Mouse (Mus musculus) layer of hippocampus, adult 9-10 months (tissue): ENCODE measurements around the gene Tmem200b.

ENCODE experiments used
- DNase-seq: peaks from one replicate; pipeline ENCODE4 v3.0.0; 2022; ENCODE audit warnings: low spot score

Tmem200b gene

GRCm38 (mm10) chr4:131921461-131922346, at the start of gene Tmem200b:
TSS of gene Tmem200b (plus strand) at chr4:131921771.
- no peak for DNase-seq

GRCm38 (mm10) chr4:131872672-131873292, 48.8 kb upstream of the Tmem200b start:
- no peak for DNase-seq

- peak; percentile 48 for DNase-seq
Observed at GRCm38 (mm10) chr4:131873293-131874168, 48.0 kb upstream of the Tmem200b start, which contains the start of gene Srsf4. TSS of gene Srsf4 (plus strand) at chr4:131873617.

- DNase-seq = no peak
Observed at GRCm38 (mm10) chr4:131874169-131874536, 47.4 kb upstream of the Tmem200b start.

- no peak for DNase-seq
Observed at GRCm38 (mm10) chr4:131874567-131874966, 47.0 kb upstream of the Tmem200b start.

- no peak for DNase-seq
Observed at GRCm38 (mm10) chr4:131875242-131875641, 46.3 kb upstream of the Tmem200b start.

- no peak for DNase-seq
Observed at GRCm38 (mm10) chr4:131876836-131877235, 44.7 kb upstream of the Tmem200b start.

GRCm38 (mm10) chr4:131879692-131880091, 41.9 kb upstream of the Tmem200b start:
- DNase-seq = no peak

- DNase-seq = no peak
Observed at GRCm38 (mm10) chr4:131881306-131881705, 40.3 kb upstream of the Tmem200b start.

- DNase-seq = no peak
Observed at GRCm38 (mm10) chr4:131883571-131883970, 38.0 kb upstream of the Tmem200b start.

GRCm38 (mm10) chr4:131885376-131885775, 36.2 kb upstream of the Tmem200b start:
- DNase-seq = no peak

GRCm38 (mm10) chr4:131888564-131888963, 33.0 kb upstream of the Tmem200b start:
- no peak for DNase-seq

GRCm38 (mm10) chr4:131890692-131891091, 30.9 kb upstream of the Tmem200b start:
- DNase-seq = no peak

GRCm38 (mm10) chr4:131897109-131897508, 24.5 kb upstream of the Tmem200b start:
- DNase-seq = no peak

GRCm38 (mm10) chr4:131897787-131898186, 23.8 kb upstream of the Tmem200b start:
- DNase-seq = no peak

GRCm38 (mm10) chr4:131898503-131899179, 22.9 kb upstream of the Tmem200b start:
- no peak for DNase-seq

GRCm38 (mm10) chr4:131899180-131899554, 22.4 kb upstream of the Tmem200b start:
- DNase-seq = no peak

GRCm38 (mm10) chr4:131901090-131901489, 20.5 kb upstream of the Tmem200b start:
- DNase-seq = no peak

GRCm38 (mm10) chr4:131904478-131904877, 17.1 kb upstream of the Tmem200b start:
- DNase-seq = no peak

GRCm38 (mm10) chr4:131906423-131906822, 15.1 kb upstream of the Tmem200b start:
- no peak for DNase-seq

- DNase-seq = no peak
Observed at GRCm38 (mm10) chr4:131907912-131908311, 13.7 kb upstream of the Tmem200b start.
